Mouse (Mus musculus): ENCODE results near the gene Vasn. TPM values are rescaled to one million over a fixed set of nuclear protein-coding genes. Genes with fewer than 3 reads are reported as not detected.
A peak's percentile ranks its signal among the peaks of the same experiment; 100 is the strongest.

The Vasn gene
- total RNA-seq, 2 experiments from 2014 or later, result 10.0 to 14.7 TPM

DNA sequence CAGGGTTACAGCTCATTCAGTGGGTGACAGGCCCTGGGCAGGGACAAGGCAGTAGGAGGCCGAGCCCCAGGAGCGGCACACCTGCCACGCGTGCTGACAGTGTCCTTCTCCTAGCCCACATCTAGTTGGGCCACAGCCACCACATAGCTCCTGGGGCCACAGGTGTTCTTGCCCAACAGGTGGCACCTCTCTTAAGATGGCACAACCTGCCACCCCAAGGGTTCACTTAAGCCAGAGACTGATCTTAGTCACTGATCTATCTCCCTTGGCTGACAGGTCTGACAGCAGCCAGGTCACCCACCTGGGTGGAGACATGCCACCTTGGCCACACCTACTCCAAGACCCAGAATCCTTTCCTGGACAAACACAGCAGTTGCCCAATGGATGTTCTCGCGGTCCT is 3.2 kb downstream of the Vasn start:
- DNase-seq, result no peak

DNA sequence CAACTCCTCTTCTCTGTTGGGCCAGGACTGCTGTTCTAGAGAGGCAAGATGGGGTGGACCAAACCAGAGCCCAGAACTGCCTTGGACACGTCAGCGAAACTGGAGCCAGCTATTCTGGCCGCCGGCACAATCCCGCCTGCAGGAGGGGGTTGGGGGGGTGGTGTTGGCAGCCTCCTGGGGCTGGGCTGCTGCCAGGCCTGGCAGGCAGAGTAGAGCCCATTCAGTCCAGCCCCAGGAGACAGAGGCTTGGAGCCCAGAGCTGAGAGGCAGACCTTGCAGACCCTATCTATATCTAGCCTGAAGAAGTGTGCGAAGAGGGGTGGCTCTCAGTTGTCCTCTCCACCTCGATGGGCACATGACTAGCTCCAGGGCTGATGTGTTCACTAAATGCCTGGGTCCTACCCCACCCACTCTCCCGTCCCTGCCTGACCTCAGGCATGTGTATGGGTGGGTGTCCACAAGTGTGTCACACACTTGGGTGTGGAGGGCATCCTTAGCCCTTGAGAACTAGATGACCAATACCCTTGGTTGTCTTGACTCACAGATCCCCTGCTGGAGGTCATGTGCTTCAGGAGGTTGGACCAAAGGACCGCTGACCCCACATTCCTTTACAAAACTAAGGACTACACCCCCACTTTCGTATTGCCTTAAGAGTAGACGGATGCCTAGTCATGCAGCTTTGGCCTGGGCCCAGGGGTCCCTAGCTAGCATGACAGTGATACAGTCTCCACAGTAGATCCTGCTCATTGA is 4.1 kb downstream of the Vasn start:
- peak; percentile 94 for DNase-seq

GRCm38 (mm10) chr16:4645867-4646266 is 6.1 kb downstream of the Vasn start:
- no peak for DNase-seq

DNA sequence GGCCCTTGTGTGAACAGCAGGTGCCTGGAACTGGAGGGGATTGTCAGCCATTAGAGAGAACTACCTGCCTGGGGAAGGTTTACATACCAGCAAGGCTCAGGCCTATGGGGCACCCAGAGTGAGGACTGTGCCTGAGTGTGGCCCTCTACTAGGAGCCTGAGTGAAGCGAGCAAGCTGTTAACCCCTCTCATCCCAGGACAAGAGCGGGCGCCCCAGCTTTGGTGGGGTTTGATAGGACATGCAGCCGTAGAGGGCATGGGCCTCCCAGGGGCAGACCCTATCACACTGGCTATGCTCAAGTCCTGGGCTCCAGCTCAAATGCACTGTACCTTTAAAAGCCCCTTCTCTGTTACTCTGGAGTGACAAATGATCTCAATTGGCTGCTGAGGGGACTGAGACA is 7.1 kb downstream of the Vasn start:
- no peak for DNase-seq

DNA sequence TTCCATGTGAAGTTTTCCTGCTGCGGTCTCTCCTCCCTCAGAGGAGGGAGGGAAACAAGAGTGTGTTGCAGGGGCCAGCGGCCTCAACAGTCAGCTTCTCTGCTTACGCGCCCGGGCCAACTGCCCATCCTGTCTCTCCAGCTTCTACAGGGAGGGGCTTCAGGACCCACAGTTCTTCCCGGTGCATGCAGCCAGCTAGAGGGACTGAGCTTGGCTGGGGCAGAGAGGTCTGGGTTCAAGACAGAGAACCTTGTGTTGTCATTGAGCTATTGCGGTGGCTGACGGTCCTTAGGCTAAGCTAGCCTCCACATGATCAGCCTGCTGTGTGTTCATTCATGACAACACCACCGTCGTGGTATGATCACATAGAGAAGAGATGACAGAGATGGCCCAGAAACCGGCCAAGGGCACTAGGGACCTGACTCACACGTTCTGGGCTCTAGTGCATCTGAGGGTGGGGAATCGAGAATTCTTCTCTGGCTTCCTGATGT is 8.0 kb downstream of the Vasn start:
- no peak for DNase-seq

GRCm38 (mm10) chr16:4648416-4649023 is 8.8 kb downstream of the Vasn start:
- DNase-seq, result no peak

- DNase-seq, result no peak
Measured at GRCm38 (mm10) chr16:4649211-4649610, 9.5 kb downstream of the Vasn start.

DNA sequence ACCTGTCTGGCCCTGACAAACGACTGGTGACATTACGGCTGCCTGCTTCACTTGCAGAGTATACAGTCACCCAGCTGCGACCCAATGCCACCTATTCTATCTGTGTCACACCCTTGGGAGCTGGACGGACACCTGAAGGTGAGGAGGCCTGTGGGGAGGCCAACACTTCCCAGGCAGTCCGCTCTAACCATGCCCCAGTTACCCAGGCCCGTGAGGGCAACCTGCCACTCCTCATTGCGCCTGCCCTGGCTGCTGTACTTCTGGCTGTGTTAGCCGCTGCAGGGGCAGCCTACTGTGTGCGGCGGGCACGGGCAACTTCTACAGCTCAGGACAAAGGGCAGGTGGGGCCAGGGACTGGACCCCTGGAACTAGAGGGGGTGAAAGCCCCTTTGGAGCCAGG is 10.0 kb downstream of the Vasn start:
- no peak for DNase-seq

DNA sequence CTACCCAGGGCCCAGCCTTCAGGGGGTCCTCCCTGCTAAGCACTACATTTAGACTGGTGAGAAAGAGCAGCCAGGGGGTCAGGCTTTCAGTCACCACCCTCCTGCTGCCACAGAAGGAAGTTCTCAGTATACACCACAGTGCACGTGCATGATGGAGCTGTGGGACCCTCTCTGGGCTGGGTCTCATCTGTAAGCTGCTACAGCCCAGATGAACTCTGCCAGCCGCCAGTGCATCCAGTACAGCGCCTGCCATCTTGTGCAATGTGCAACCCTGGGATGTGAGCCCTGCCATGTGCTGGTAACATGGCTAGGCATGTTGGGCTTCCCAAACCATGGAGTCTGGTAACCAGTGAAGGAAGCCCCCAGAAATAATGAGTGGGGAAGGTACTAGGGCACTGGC is 10.4 kb downstream of the Vasn start:
- no peak for DNase-seq

DNA sequence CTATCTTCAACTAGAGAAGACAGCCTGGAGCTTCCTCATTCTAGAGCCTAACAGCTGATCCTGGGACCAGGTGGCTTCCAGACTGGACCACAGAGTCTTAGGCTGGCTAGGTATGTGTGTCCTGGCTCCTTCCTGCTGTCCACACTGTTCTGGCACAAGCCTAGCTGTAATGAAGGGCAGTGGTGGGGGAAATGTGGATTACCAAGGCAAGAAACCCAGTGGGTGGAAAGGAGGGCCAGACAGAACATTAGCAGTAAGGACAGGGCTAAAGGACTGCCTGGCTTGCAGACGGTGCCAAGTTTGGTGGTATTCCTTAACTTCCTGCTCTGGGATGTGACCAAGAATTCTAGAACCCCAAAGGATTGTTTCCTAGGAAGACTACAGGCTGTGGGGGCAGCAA is 11.3 kb downstream of the Vasn start:
- DNase-seq, result no peak

GRCm38 (mm10) chr16:4651624-4652023 is 11.9 kb downstream of the Vasn start:
- no peak for DNase-seq

DNA sequence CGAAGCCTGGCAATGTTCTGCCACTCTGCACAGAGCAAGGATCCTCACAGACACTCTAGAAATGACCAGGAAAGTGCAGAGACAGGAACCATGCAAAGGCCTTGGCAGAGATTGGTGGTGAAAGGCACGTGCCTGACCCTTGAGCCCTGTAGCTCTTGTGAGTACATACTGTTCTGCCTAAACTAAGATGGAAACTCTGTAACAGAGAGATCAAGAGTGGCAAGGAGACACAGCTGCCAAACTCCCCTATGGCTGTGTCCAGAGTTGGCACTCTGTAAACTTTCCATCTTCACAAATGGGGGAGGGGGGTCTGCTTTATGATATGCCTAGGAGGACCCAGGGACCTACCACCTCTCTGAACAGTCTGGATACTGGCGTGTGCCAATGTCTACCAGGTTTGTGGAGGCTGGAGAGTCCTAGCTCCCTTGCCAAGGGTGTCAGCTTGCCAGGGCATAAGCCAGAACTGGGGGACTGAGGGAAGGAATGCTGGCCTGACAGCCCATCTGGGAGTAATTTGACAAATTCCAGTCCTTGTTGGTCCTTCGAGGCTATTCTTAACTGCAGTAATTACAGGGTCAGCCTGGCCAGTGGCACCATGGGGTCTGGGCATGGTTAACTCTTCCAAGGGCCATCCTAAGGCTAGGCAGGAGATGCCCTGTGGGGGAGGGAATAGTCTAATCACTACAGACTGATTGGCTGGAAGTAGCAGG is 13.1 kb downstream of the Vasn start:
- peak; percentile 53 for DNase-seq

- no peak for DNase-seq
Measured at GRCm38 (mm10) chr16:4654706-4655105, 15.0 kb downstream of the Vasn start.

- peak; percentile 58 for DNase-seq
Measured at GRCm38 (mm10) chr16:4655251-4655734, 15.6 kb downstream of the Vasn start.

DNA sequence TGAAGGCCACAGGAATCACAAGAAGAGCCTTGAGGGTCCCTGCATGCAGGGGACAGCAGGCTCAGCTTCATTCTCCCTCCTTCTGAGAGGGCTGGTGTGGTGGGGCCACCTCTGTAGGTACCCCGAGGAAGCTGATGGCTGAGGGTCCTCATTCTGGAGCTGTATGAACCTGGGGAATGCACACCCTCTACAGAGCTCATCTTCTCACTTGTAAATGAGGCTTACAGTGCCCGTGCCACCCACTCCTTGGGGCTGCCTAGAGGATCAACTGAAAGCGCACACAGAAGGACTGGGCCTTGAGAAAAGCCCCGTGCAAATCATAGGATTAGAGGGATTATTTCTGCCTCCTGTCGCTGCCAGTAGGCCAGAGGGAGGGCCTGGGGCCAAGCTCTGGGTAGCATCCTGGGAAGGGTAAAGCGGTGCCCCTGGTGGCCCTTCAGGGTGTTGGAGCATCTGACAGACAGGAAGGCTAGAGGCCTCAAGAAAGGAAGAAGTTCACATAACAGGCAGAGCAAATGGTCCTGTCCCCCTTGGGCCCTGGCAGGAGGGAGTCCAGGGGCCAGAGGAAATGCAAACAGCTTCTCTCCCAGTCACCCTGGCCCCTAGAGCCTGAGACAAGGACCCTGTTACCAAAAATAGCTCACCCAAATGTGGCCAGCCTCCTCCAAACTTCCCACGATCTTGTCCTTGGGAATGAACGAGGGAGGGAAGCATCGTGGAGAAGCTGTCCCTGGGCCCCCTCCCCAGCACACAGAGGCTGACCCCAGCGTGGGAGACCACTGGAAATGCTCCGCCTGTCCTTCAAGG is 16.2 kb downstream of the Vasn start:
- no peak for DNase-seq

GRCm38 (mm10) chr16:4656571-4657081 is 16.9 kb downstream of the Vasn start:
- no peak for DNase-seq

DNA sequence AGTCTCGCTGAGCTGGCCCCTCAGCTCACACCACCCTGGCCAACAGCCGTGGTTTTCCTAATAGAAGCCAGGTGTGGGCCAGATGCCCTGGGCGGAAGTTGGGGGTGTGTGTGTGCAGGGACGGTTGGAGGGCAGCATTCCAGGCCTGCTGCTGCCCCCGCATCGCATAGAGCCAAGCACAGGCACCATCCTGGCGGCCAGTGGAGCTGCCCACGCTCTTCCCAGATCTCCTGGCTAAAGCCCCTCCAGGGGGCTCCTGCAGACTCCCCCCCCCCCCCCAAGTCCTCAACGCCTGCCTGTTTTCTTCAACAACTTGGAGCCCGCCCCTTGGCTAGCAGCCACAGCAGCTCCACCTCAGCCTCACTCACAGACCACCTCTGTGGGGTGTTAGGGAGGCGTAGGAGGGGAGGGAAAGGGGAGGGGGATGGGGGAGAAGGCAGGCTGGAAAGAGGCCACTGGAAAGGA is 19.1 kb downstream of the Vasn start:
- DNase-seq, result no peak

- no peak for DNase-seq
Measured at GRCm38 (mm10) chr16:4659326-4659725, 19.6 kb downstream of the Vasn start.

- no peak for DNase-seq
Measured at GRCm38 (mm10) chr16:4661605-4662004, 21.9 kb downstream of the Vasn start.

DNA sequence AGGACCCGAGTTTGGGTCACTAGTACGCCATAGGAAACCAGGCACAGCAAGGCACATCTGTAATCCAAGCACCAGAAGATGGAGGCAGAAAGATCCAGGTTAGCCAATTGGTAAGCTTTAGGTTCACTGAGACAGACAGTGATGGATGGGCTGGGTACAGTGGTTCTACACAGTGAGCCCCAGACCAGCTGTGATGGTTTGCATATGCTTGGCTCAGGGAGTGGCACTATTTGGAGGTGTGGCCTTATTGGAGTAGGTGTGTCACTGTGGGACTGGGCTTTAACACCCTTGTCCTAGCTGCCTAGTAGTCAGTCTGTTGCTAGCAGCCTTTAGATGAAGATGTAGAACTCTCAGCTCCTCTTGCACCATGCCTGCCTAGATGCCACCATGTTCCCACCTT is 24.1 kb downstream of the Vasn start:
- no peak for DNase-seq

- DNase-seq, result no peak
Measured at GRCm38 (mm10) chr16:4665726-4666125, 26.0 kb downstream of the Vasn start.

All from adrenal gland, postnatal 10 days (tissue).